Mouse (Mus musculus): ENCODE data around the gene Iars2.
"Not testable (repeated sequence)": the region's sequence is repeated elsewhere in the genome, so short reads cannot be mapped to it uniquely, and the experiment has no call there.

The Iars2 gene

GRCm38 (mm10) chr1:185331983-185332430 lies 2.8 kb upstream of the Iars2 start, which contains the start of gene Bpnt1:
Gene Bpnt1 (plus strand): TSS chr1:185332149.
- DNase-seq (ENCODE audit: low read depth, low spot score) = peak; percentile 68

- DNase-seq (ENCODE audit: low read depth, low spot score) = no peak
These were observed 2.2 kb upstream of the Iars2 start for GRCm38 (mm10) chr1:185331364-185331763.

GRCm38 (mm10) chr1:185329851-185330250 lies 655 bp upstream of the Iars2 start:
- no peak for DNase-seq (ENCODE audit: low read depth, low spot score)

- DNase-seq (ENCODE audit: low read depth, low spot score) = not testable (repeated sequence)
These were observed 1.3 kb downstream of the Iars2 start for GRCm38 (mm10) chr1:185327754-185328345.

- DNase-seq (ENCODE audit: low read depth, low spot score) = no peak
These were observed 13.2 kb downstream of the Iars2 start for GRCm38 (mm10) chr1:185315846-185316568.

GRCm38 (mm10) chr1:185314546-185314945 lies 14.7 kb downstream of the Iars2 start:
- DNase-seq (ENCODE audit: low read depth, low spot score) = no peak

- no peak for DNase-seq (ENCODE audit: low read depth, low spot score)
These were observed 17.2 kb downstream of the Iars2 start for GRCm38 (mm10) chr1:185311949-185312348.

GRCm38 (mm10) chr1:185308908-185309307 lies 20.3 kb downstream of the Iars2 start:
- DNase-seq (ENCODE audit: low read depth, low spot score) = no peak

- no peak for DNase-seq (ENCODE audit: low read depth, low spot score)
These were observed 20.9 kb downstream of the Iars2 start for GRCm38 (mm10) chr1:185308334-185308733.

GRCm38 (mm10) chr1:185307645-185308044 lies 21.6 kb downstream of the Iars2 start:
- DNase-seq (ENCODE audit: low read depth, low spot score) = no peak

GRCm38 (mm10) chr1:185306836-185307235 lies 22.4 kb downstream of the Iars2 start:
- no peak for DNase-seq (ENCODE audit: low read depth, low spot score)

- no peak for DNase-seq (ENCODE audit: low read depth, low spot score)
These were observed 26.4 kb downstream of the Iars2 start for GRCm38 (mm10) chr1:185302816-185303215.

- no peak for DNase-seq (ENCODE audit: low read depth, low spot score)
These were observed 30.7 kb downstream of the Iars2 start for GRCm38 (mm10) chr1:185298496-185298895.

- DNase-seq (ENCODE audit: low read depth, low spot score) = no peak
These were observed 32.3 kb downstream of the Iars2 start for GRCm38 (mm10) chr1:185296850-185297249.

GRCm38 (mm10) chr1:185292646-185293360 lies 36.4 kb downstream of the Iars2 start:
- DNase-seq (ENCODE audit: low read depth, low spot score) = no peak

- DNase-seq (ENCODE audit: low read depth, low spot score) = no peak
These were observed 37.9 kb downstream of the Iars2 start for GRCm38 (mm10) chr1:185291336-185291735.

- no peak for DNase-seq (ENCODE audit: low read depth, low spot score)
These were observed 40.0 kb downstream of the Iars2 start for GRCm38 (mm10) chr1:185289231-185289630.

GRCm38 (mm10) chr1:185287066-185287465 lies 42.1 kb downstream of the Iars2 start:
- DNase-seq (ENCODE audit: low read depth, low spot score) = no peak

GRCm38 (mm10) chr1:185285171-185285570 lies 44.0 kb downstream of the Iars2 start:
- no peak for DNase-seq (ENCODE audit: low read depth, low spot score)

GRCm38 (mm10) chr1:185284740-185285139 lies 44.5 kb downstream of the Iars2 start:
- no peak for DNase-seq (ENCODE audit: low read depth, low spot score)

- no peak for DNase-seq (ENCODE audit: low read depth, low spot score)
These were observed 45.9 kb downstream of the Iars2 start for GRCm38 (mm10) chr1:185283247-185283646.

GRCm38 (mm10) chr1:185282846-185283245 lies 46.4 kb downstream of the Iars2 start:
- no peak for DNase-seq (ENCODE audit: low read depth, low spot score)
